Mouse (Mus musculus): Measurements from ENCODE around the gene Omd. TPM values are rescaled to one million over a fixed set of nuclear protein-coding genes. Genes with fewer than 3 reads are reported as not detected.
"Not testable (repeated sequence)": the region's sequence is repeated elsewhere in the genome, so short reads cannot be mapped to it uniquely, and the experiment has no call there.

Omd gene
- total RNA-seq (2017): not detected in 2 replicates

GRCm38 (mm10) chr13:49581541-49582530 lies at the start of gene Omd:
Gene Omd, plus strand, starts transcription at chr13:49582462.
- no peak for ATAC-seq (ENCODE audit: extremely low read depth, insufficient number of reproducible peaks, low FRiP score, poor library complexity, severe bottlenecking)

DNA sequence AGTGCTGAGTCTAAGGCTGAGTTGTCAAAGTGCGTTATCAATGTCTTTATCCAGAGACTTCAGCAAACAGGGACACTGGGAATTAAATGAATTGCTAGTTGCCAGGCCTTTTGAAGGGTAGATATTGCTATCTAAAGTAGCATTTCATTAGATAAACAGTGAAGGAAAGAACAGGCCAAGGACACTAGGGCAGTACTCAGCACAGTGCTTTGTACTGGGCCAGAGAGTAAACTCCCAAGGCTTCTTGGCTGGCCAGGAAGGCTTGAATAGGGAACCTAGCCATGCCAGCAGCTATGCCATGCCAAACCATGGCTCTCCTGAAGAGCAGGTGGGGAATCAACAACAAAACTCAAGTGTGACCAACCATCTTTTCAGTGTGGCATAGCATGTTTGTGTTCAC lies 45.3 kb upstream of the Omd start:
- ATAC-seq (ENCODE audit: extremely low read depth, insufficient number of reproducible peaks, low FRiP score, poor library complexity, severe bottlenecking): no peak

DNA sequence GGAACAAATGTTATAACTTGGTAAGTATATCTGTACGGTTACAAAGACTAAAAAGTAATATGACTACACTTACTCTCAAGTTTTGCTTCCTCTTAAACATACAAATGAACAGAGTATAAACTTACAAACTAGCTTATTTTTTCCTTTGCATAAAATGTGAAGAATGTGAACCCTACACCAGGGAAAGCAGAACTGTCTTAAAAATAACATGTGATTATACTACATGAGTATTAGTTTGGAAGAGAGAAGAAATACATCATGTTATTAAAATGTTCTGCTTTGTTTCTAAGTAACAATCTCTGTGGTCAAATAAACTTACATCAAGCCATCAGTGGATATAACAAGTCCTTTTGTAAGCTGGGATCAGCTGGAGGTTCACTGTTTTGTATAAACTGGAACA lies 43.6 kb upstream of the Omd start:
- ATAC-seq (ENCODE audit: extremely low read depth, insufficient number of reproducible peaks, low FRiP score, poor library complexity, severe bottlenecking): no peak

- no peak for ATAC-seq (ENCODE audit: extremely low read depth, insufficient number of reproducible peaks, low FRiP score, poor library complexity, severe bottlenecking)
Observed at GRCm38 (mm10) chr13:49544279-49544678, 38.0 kb upstream of the Omd start, which contains the start of gene Aspn. Gene Aspn, plus strand, starts transcription at chr13:49544443.

DNA sequence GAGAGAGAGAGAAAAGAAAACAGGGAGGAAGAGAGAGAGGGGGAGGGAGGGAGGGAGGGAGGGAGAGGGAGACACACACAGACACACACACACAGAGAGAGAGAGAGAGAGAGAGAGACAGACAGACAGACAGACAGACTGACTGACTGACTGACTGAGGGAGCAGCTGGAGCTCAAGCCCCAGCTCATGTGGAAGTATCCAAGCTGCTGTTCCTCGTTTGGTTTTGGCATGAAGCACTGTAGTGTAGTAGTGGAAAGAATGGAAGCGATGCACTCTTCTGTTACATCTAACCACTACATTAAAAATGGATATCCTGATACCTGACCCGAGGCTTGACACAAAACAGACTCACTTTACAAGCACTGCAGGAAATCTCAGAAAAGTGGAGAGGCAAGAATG lies 36.6 kb upstream of the Omd start:
- no peak for ATAC-seq (ENCODE audit: extremely low read depth, insufficient number of reproducible peaks, low FRiP score, poor library complexity, severe bottlenecking)

DNA sequence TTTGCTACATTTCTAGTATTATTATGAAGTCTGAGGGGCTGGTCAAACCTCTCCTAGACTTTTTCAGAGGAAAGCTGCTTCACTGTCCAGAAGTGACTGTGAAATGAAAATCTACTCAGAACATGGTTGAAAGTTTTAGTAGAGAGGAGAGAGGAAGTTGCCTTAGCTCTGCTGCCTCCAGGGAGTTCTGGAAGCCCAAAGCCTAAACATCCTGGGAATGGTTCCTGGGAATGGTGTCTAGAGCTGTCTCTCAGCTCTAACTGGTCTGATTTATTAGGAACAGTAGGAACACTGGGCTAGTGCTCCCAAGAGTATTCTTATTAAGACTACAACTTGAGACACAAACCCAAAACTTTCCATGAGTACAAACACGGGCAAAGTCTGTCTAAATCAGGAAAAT lies 35.7 kb upstream of the Omd start:
- no peak for ATAC-seq (ENCODE audit: extremely low read depth, insufficient number of reproducible peaks, low FRiP score, poor library complexity, severe bottlenecking)

DNA sequence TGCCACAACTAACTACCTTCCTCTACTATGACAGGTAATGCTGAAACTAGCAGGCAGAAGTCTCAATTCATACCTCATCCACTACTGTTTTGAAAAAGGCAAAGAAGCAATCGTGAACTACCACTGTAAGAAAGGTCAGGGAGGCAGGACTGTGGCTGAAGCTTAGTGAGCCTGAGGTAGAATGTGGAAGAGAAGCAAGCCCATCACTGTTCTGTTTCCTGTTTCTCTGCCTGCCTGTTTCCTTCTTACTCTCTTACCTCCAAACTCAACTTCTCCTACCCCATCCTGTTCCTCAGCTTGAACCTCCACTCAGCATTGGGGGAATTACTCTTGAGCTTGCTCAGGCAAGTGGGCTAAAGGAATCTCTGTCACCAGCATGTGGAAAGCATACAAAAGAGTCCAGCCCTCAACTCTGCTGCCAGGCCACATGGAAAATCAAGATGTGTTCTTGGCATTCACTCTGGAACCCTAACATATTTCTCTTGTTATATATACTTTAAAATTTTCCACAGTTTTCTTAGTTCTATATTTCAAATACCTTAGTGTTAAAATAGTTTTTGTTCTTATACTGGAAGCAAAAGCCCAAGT lies 34.6 kb upstream of the Omd start:
- no peak for ATAC-seq (ENCODE audit: extremely low read depth, insufficient number of reproducible peaks, low FRiP score, poor library complexity, severe bottlenecking)

DNA sequence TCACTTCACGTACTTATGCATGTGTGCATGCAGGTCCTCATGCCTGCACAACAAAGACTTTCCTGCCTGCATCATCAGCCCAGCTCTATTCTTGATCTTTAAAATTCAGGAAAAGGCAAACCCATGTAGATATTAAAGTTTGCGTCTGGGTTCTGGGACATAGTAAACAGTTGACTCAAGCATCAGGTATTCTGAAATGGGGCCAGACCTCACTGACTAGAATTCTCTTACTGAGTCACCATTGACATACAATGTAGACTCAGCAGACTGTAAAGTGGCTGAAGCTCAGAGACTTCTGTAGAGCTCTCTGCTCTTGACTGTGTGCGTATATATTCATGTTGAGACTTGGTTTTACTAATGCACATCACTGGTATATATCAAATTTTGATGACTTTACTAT lies 32.6 kb upstream of the Omd start:
- ATAC-seq (ENCODE audit: extremely low read depth, insufficient number of reproducible peaks, low FRiP score, poor library complexity, severe bottlenecking): no peak

DNA sequence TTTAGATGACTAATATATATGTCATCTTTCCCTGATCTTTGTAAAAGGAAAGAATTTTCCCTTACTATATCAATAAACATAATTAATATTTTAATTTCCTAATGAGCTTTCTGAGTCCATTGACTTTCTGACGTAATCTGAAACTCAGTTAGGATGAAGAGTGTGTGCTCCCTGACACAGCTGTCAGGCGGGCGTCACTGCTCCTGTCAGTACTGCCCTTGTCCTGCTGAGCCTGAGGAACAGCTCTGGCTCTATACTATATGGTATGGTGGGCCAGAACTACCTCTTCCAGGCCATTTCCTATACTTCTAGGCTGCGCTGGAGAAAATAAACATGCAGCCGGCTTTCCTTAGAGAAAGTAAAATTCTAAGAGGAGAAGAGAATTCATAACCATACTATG lies 27.7 kb upstream of the Omd start:
- no peak for ATAC-seq (ENCODE audit: extremely low read depth, insufficient number of reproducible peaks, low FRiP score, poor library complexity, severe bottlenecking)

DNA sequence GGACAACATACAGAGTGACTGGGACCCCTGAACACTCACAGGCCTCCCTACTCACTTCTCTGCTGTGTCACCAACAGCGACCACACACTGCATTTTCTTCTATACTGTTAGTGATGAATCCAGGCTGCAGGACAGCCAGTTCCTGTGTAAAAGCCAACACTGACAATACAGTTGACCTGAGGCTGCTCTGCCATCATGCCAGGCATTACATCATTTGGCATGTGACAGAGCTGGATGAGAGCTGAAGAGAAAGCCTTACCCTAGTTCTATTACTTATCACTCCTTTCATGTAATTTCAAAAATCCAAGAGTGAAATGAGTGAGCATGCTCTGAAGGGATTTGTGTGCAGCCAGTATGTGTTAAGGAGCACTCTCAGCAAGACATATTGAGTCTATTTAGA lies 26.1 kb upstream of the Omd start:
- no peak for ATAC-seq (ENCODE audit: extremely low read depth, insufficient number of reproducible peaks, low FRiP score, poor library complexity, severe bottlenecking)

DNA sequence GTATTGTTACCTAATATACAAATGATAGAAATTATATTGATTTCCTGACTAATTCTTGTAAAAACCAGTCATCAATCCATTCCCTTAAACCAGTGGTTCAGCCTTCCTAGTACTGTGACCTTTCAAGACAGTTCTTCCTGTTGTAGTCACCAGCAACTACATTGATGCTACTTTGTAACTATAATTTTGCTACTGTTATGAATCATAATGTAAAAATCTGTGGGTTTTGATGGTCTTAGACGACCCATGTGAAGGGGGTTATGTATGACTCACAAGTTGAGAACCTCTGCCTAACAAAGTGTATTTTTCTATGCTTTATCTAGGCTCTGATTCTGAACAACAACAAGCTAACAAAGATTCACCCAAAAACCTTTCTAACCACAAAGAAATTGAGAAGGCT lies 25.3 kb upstream of the Omd start:
- no peak for ATAC-seq (ENCODE audit: extremely low read depth, insufficient number of reproducible peaks, low FRiP score, poor library complexity, severe bottlenecking)

- ATAC-seq (ENCODE audit: extremely low read depth, insufficient number of reproducible peaks, low FRiP score, poor library complexity, severe bottlenecking): no peak
Observed at GRCm38 (mm10) chr13:49559185-49559584, 23.1 kb upstream of the Omd start.

- no peak for ATAC-seq (ENCODE audit: extremely low read depth, insufficient number of reproducible peaks, low FRiP score, poor library complexity, severe bottlenecking)
Observed at GRCm38 (mm10) chr13:49560886-49561285, 21.4 kb upstream of the Omd start.

DNA sequence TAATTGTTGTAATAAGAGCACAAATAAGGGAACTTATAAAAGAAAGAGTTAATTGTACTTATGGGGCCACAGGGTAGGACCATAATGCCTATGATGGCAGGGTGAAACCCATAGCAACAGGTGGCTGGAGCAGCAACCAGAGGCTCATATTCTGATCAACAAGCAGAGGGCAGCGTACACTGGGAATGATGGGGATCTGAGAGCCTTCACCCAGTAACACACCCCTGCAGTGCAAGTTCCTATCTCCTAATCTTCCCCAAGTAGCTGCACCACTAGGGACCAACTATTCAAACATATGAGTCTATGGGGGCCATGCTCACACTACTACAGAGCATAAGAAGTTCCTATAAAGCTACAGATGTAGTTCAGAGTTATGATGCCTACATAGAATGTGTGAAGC lies 17.9 kb upstream of the Omd start:
- ATAC-seq (ENCODE audit: extremely low read depth, insufficient number of reproducible peaks, low FRiP score, poor library complexity, severe bottlenecking): no peak

DNA sequence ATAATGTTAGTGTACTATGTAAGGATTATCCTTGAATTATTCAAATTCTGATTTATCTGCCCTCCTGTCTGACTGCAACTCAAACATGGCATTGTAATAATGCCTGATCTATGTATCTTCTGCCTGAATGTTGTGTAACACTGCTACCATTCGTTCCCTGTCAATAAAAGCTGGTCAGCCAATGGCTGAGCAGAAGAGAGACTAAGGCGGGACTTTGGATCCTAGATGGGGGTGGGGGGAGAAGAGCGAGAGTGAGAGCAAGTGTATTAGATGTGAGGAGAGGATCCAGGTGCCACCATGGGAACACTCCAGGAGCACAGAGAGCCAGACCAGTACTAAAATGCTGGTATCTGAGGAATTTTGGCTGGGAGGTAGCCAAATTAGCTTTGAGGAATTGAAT lies 11.9 kb upstream of the Omd start:
- no peak for ATAC-seq (ENCODE audit: extremely low read depth, insufficient number of reproducible peaks, low FRiP score, poor library complexity, severe bottlenecking)

DNA sequence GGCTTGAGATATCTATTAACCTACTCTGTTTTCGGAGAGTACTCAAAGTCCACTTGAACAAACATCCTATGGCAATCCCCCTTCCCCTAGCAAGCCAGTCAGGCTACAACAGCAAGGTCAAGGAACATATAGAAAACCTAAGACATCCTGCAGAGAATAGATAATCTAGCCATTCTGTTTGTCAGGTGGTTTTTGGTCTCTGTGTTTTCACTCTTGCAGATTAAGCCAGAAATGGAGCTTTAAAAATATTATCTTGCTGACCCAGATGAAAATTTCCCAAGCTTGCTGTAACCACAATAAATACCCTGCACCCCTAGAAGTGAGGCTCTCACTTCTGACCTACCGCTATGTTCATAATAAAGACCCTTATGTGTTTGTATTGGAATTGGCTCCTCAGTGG lies 10.8 kb upstream of the Omd start:
- no peak for ATAC-seq (ENCODE audit: extremely low read depth, insufficient number of reproducible peaks, low FRiP score, poor library complexity, severe bottlenecking)

GRCm38 (mm10) chr13:49583859-49584258 lies 1.6 kb downstream of the Omd start:
- no peak for ATAC-seq (ENCODE audit: extremely low read depth, insufficient number of reproducible peaks, low FRiP score, poor library complexity, severe bottlenecking)

GRCm38 (mm10) chr13:49584307-49585005 lies 2.2 kb downstream of the Omd start:
- ATAC-seq (ENCODE audit: extremely low read depth, insufficient number of reproducible peaks, low FRiP score, poor library complexity, severe bottlenecking): no peak

DNA sequence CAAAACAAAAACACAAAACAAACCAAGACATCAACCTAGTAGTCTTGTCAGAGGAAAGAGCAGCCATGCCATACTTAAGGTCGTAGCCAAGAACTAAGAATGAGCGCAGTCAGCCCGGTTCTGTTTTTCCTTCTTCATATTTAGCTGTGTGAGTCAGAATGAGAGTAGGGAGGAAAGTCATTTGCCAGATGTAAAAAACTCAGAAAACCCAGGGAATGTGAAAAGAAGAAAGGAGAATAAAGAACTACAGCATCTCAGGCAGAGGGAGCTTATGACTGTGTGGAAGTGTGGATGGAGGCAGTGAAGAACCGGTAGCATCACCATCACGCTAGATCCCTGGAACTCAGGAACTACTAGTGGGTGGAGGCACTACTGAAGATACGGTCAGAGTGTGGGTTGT lies 3.8 kb downstream of the Omd start:
- no peak for ATAC-seq (ENCODE audit: extremely low read depth, insufficient number of reproducible peaks, low FRiP score, poor library complexity, severe bottlenecking)

DNA sequence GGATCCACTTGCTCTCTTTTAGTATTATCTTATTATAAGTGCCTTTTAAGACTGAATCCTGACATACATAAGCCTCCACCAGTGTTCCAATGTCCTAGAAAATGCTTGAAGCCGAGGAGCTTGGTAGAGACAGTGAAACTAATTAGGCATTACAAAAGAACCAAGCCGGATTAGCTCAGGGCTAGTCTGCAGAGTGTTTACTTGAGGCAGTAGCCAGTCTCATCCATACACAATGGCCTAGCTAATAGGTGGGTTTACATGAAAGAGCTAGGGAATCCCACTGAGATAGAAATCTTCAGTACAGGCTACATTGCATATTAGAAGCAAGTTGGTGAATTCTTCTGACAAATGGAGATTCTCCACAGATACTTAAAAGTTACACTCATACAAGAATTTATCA lies 20.3 kb downstream of the Omd start:
- not testable (repeated sequence) for ATAC-seq (ENCODE audit: extremely low read depth, insufficient number of reproducible peaks, low FRiP score, poor library complexity, severe bottlenecking)
